Comparison of ENCODE assay signal across 10 mouse cellular contexts in genomic region chr12:108547251-108547875, GRCm38 (mm10). TPM values are rescaled to one million over a fixed set of nuclear protein-coding genes. Genes with fewer than 3 reads are reported as not detected.
DNase-seq lines count a peak whose midpoint lies in the region; ATAC-seq and TF ChIP-seq lines count a peak whose summit lies in the region.
"Had no signal": no experiment of that assay in that cellular context is flagged by ENCODE, and none has a peak within 500 bp of the region (broad histone marks: within the 10 kb centered on the region; RNA-seq: fewer than 3 reads in every experiment).

No protein-coding gene starts in this region.

- H3K4me2 ChIP-seq in kidney, postnatal 0 days (ENCODE audit: low read length), result peak overlapping the region; percentile 3; the same call in 1 of the 2 replicates
- no peak overlapping the region for H3K4me2 ChIP-seq in forebrain, embryonic 15.5 days (replicated peaks)
- no peak overlapping the region; the same call in 1 of the 2 replicates for H3K4me2 ChIP-seq in midbrain, postnatal 0 days (ENCODE audit: low read depth, low read length, poor library complexity, severe bottlenecking)
- H3K4me2 ChIP-seq: embryonic facial prominence, embryonic 15.5 days; liver, embryonic 11.5 days had no signal

- no peak overlapping the region for H3K4me3 ChIP-seq in kidney, postnatal 0 days (replicated peaks; ENCODE audit: low read depth, low read length)
- no peak overlapping the region for H3K4me3 ChIP-seq in forebrain, embryonic 15.5 days
- no peak overlapping the region for H3K4me3 ChIP-seq in midbrain, postnatal 0 days (ENCODE audit: low read depth, low read length)
- H3K4me3 ChIP-seq: embryonic facial prominence, embryonic 15.5 days had no signal

- 0 out of 2 replicates have a peak overlapping the region, but pooled peaks have one; percentile 19 for H3K27ac ChIP-seq in kidney, postnatal 0 days
- H3K27ac ChIP-seq in forebrain, embryonic 15.5 days (replicated peaks), result peak overlapping the region; percentile 5; the same call in 1 of the 2 replicates
- 0 out of 2 replicates have a peak overlapping the region, but pooled peaks have one; percentile 32 for H3K27ac ChIP-seq in midbrain, postnatal 0 days (ENCODE audit: low read depth, low read length)
- H3K27ac ChIP-seq: embryonic facial prominence, embryonic 15.5 days had no signal

- no peaks in the 10 kb centered on the region for H3K36me3 ChIP-seq in kidney, postnatal 0 days (ENCODE audit: insufficient read depth, low read length)
- H3K36me3 ChIP-seq in forebrain, embryonic 15.5 days, result no peaks in the 10 kb centered on the region
- no peaks in the 10 kb centered on the region for H3K36me3 ChIP-seq in midbrain, postnatal 0 days (ENCODE audit: insufficient read depth, low read length)
- H3K36me3 ChIP-seq: embryonic facial prominence, embryonic 15.5 days had no signal

- peaks cover 6% of the 10 kb centered on the region; the same call in 1 of the 2 replicates for H3K4me1 ChIP-seq in kidney, postnatal 0 days (replicated peaks; ENCODE audit: insufficient read depth, low read length)
- peaks cover 12% of the 10 kb centered on the region for H3K4me1 ChIP-seq in forebrain, embryonic 15.5 days
- H3K4me1 ChIP-seq in midbrain, postnatal 0 days (ENCODE audit: insufficient read depth, low read length), result peaks cover 6% of the 10 kb centered on the region; the same call in 1 of the 2 replicates

- no peak overlapping the region for H3K9ac ChIP-seq in kidney, postnatal 0 days (ENCODE audit: low read depth, low read length)
- no peak overlapping the region for H3K9ac ChIP-seq in forebrain, embryonic 15.5 days (replicated peaks)
- H3K9ac ChIP-seq in midbrain, postnatal 0 days (replicated peaks; ENCODE audit: low read length, poor library complexity, severe bottlenecking), result no peak overlapping the region
- H3K9ac ChIP-seq: embryonic facial prominence, embryonic 15.5 days had no signal

- H3K27me3 ChIP-seq in kidney, postnatal 0 days (ENCODE audit: insufficient read depth, low read length), result no peaks in the 10 kb centered on the region
- no peaks in the 10 kb centered on the region for H3K27me3 ChIP-seq in forebrain, embryonic 15.5 days
- H3K27me3 ChIP-seq in midbrain, postnatal 0 days (ENCODE audit: insufficient read depth, low read length), result no peaks in the 10 kb centered on the region
- H3K27me3 ChIP-seq: embryonic facial prominence, embryonic 15.5 days had no signal

- peak; percentile 18 for DNase-seq in adrenal gland, adult 2 months
- no peak for DNase-seq in adrenal gland, adult 8-10 months
- no peak for DNase-seq in kidney, postnatal 0 days (ENCODE audit: low spot score)
- DNase-seq in kidney, adult 18-20 months, result no peak
- no peak for DNase-seq in midbrain, postnatal 0 days (ENCODE audit: low spot score)
- DNase-seq in layer of hippocampus, adult 9-11 months, result no peak
- no peak for DNase-seq in cerebellum, adult 9-11 months

- 57% methylated on average over 15 of the region's 15 CpGs for WGBS in kidney, postnatal 0 days
- WGBS in forebrain, embryonic 15.5 days, result 78% methylated on average over 15 of the region's 15 CpGs
- 54% methylated on average over 15 of the region's 15 CpGs for WGBS in midbrain, postnatal 0 days

- peak; percentile 41; the same call in 1 of the 2 replicates for ATAC-seq in kidney, postnatal 0 days (replicated peaks; ENCODE audit: low FRiP score, low read depth)
- no peak for ATAC-seq in forebrain, embryonic 15.5 days (replicated peaks)
- ATAC-seq in midbrain, postnatal 0 days (ENCODE audit: low FRiP score), result no peak

- peak; percentile 51 for TF ChIP-seq CTCF in kidney, postnatal 0 days (IDR thresholded peaks at IDR 0.05; ENCODE audit: low read depth)
- TF ChIP-seq CTCF in midbrain, postnatal 0 days (IDR thresholded peaks at IDR 0.05), result peak; percentile 53

- H3K9me3 ChIP-seq in kidney, postnatal 0 days (replicated peaks; ENCODE audit: low read length), result no peaks in the 10 kb centered on the region
- H3K9me3 ChIP-seq in forebrain, embryonic 15.5 days, result no peaks in the 10 kb centered on the region
- no peaks in the 10 kb centered on the region for H3K9me3 ChIP-seq in midbrain, postnatal 0 days (ENCODE audit: low read length)
- H3K9me3 ChIP-seq: embryonic facial prominence, embryonic 15.5 days had no signal

RNA-seq across cellular contexts. Expression of gene Evl, which starts 7.2 kb away (rescaled TPM):
- total RNA-seq in adrenal gland, adult 2 months (2021), result 10 to 100 TPM; 39.1 to 48.5 TPM
- 18.6 and 27.8 TPM in 2 replicates for polyA plus RNA-seq in adrenal gland, adult 2 months (2012; rRNA removed)
- 10 to 100 TPM; 45.4 to 65.2 (median 50.3) TPM for total RNA-seq in adrenal gland, adult 8-10 months (2022)
- polyA plus RNA-seq in kidney, postnatal 0 days (2015; fragmentation: Nextera tagmentation; extraction: Ambion mirVana), result 46.5 and 52.6 TPM in 2 replicates
- polyA plus RNA-seq in forebrain, embryonic 15.5 days (2015; fragmentation: Nextera tagmentation; extraction: Ambion mirVana), result 206 and 213 TPM in 2 replicates
- total RNA-seq in midbrain, postnatal 0 days (2014; rRNA removed), result 230 and 255 TPM in 2 replicates
- 285 and 290 TPM in 2 replicates for polyA plus RNA-seq in midbrain, postnatal 0 days (2015; fragmentation: Nextera tagmentation; extraction: Ambion mirVana)
